Mouse (Mus musculus) ES-E14 (cell line): Measurements from ENCODE around the gene Lrfn1.

Experiments used
- CHD2 ChIP-seq: IDR thresholded peaks from 2 replicates; pipeline ENCODE4 v1.6.1; 2014; ENCODE audit warnings: mild to moderate bottlenecking, low read depth, low read length, inconsistent platforms
- HCFC1 ChIP-seq: IDR thresholded peaks from 2 replicates; pipeline ENCODE4 v1.6.1; 2012; ENCODE audit warnings: low read length, inconsistent platforms, borderline replicate concordance; ENCODE audit not compliant: insufficient read depth
- MAFK ChIP-seq: IDR thresholded peaks from 2 replicates; pipeline ENCODE4 v1.6.1; 2014; ENCODE audit warnings: mild to moderate bottlenecking, low read depth, low read length, inconsistent platforms; ENCODE audit not compliant: insufficient read depth
- ZC3H11A ChIP-seq: IDR thresholded peaks from 2 replicates; pipeline ENCODE4 v1.6.1; 2012; ENCODE audit warnings: low read depth, mild to moderate bottlenecking, inconsistent platforms, low read length, borderline replicate concordance
- ZNF384 ChIP-seq: IDR thresholded peaks from 2 replicates; pipeline ENCODE4 v1.6.1; 2012; ENCODE audit warnings: low read depth, low read length, inconsistent platforms

DNA sequence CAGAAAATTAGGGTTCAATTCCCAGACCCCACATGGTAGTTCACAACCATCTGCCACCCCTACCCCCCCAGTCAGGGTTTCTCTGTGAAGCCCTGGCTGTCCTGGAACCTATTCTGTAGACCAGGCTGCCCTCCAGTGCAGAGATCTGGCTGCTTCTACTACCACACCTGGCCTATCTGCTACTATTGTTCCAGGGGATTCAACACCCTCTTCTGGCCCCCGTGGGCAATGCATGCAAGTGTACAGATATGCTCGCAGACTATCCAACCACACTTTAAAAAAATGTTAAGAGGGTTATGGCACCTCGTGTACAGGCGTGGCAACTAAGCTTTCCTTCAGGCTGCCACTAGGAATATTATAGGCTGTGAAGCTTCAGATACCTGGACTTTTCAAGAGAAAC lies 39.0 kb upstream of the Lrfn1 start:
- TF ChIP-seq CHD2, result no peak
- no peak for TF ChIP-seq MAFK
- no peak for TF ChIP-seq ZC3H11A
- TF ChIP-seq ZNF384, result no peak
- no peak for TF ChIP-seq HCFC1
